Comparison of ENCODE assay signal across 10 mouse cellular contexts in genomic region chr17:64914302-64914701, GRCm38 (mm10).
DNase-seq lines count a peak whose midpoint lies in the region; ATAC-seq and TF ChIP-seq lines count a peak whose summit lies in the region.
"Had no signal": no experiment of that assay in that cellular context is flagged by ENCODE, and none has a peak within 500 bp of the region (broad histone marks: within the 10 kb centered on the region; RNA-seq: fewer than 3 reads in every experiment).

No protein-coding gene starts in this region.

- no peak for TF ChIP-seq CTCF in left cerebral cortex, adult 2 months (IDR thresholded peaks at IDR 0.05)

- 39% methylated on average over 8 of the region's 8 CpGs for WGBS in heart, embryonic 13.5 days
- WGBS in stomach, embryonic 15.5 days: 30% methylated on average over 8 of the region's 8 CpGs

- H3K27ac ChIP-seq in heart, embryonic 13.5 days (replicated peaks): no peak overlapping the region
- H3K27ac ChIP-seq in stomach, embryonic 15.5 days: no peak overlapping the region
- H3K27ac ChIP-seq in left cerebral cortex, adult 2 months: no peak overlapping the region

- 0 out of 2 replicates have a peak overlapping the region, but pooled peaks have one; percentile 7 for H3K4me2 ChIP-seq in heart, embryonic 13.5 days
- no peak overlapping the region for H3K4me2 ChIP-seq in stomach, embryonic 15.5 days

- no peak overlapping the region for H3K4me3 ChIP-seq in heart, embryonic 13.5 days
- no peak overlapping the region for H3K4me3 ChIP-seq in stomach, embryonic 15.5 days (replicated peaks)
- no peak overlapping the region for H3K4me3 ChIP-seq in left cerebral cortex, adult 2 months
- H3K4me3 ChIP-seq: midbrain, embryonic 10.5 days had no signal

- no peaks in the 10 kb centered on the region; the same call in 1 of the 2 replicates for H3K9me3 ChIP-seq in heart, embryonic 13.5 days
- H3K9me3 ChIP-seq in stomach, embryonic 15.5 days: no peaks in the 10 kb centered on the region
- H3K9me3 ChIP-seq: midbrain, embryonic 10.5 days had no signal

- no peaks in the 10 kb centered on the region for H3K36me3 ChIP-seq in heart, embryonic 13.5 days
- no peaks in the 10 kb centered on the region for H3K36me3 ChIP-seq in stomach, embryonic 15.5 days
- H3K36me3 ChIP-seq: midbrain, embryonic 10.5 days had no signal

- intact Hi-C loops in left cerebral cortex, adult 2 months (cut with DNase I): no loop called here

- ATAC-seq in heart, embryonic 13.5 days (ENCODE audit: extremely low read depth, insufficient number of reproducible peaks, low FRiP score, low TSS enrichment): no peak
- ATAC-seq in stomach, embryonic 15.5 days (ENCODE audit: insufficient read depth, low FRiP score, low read depth): peak; percentile 72

- no peak for DNase-seq in heart, adult 9 months (ENCODE audit: low spot score in 2 of 2)
- peak; percentile 10 for DNase-seq in right cerebral cortex, postnatal 4 days
- no peak for DNase-seq in right cerebral cortex, postnatal 25 days
- DNase-seq in kidney, postnatal 10 days: peak; percentile 85
- DNase-seq in layer of hippocampus, adult 9-10 months (ENCODE audit: low spot score): no peak
- no peak for DNase-seq in left cerebral cortex, adult 2 months (ENCODE audit: extremely low spot score in 1 of 2, low spot score in 2 of 2)
- DNase-seq: layer of hippocampus, postnatal 36 days had no signal

- H3K4me1 ChIP-seq in heart, embryonic 13.5 days: peaks cover 29% of the 10 kb centered on the region
- no peaks in the 10 kb centered on the region for H3K4me1 ChIP-seq in stomach, embryonic 15.5 days

- no peaks in the 10 kb centered on the region for H3K27me3 ChIP-seq in heart, embryonic 13.5 days (replicated peaks)
- no peaks in the 10 kb centered on the region for H3K27me3 ChIP-seq in stomach, embryonic 15.5 days (replicated peaks)

- no peak overlapping the region for H3K9ac ChIP-seq in heart, embryonic 13.5 days
- no peak overlapping the region for H3K9ac ChIP-seq in stomach, embryonic 15.5 days

Comparison
In these comparisons a context has a peak if more than half of its experiments do, and no peak if none do; other contexts are left out.
1. DNase-seq: peak in right cerebral cortex, postnatal 4 days (single experiment) and kidney, postnatal 10 days (single experiment); none in heart, adult 9 months (0 of 2), right cerebral cortex, postnatal 25 days (single experiment), layer of hippocampus, adult 9-10 months (single experiment) and left cerebral cortex, adult 2 months (0 of 2).